Mouse (Mus musculus) C2C12 (cell line): ENCODE results near the gene Sh3pxd2a.

Experiments used
- CTCF ChIP-seq: IDR thresholded peaks from one replicate; pipeline ENCODE4 v1.5.1; 2011; ENCODE audit not compliant: control insufficient read depth, insufficient read depth, insufficient read length
- MAX ChIP-seq: IDR thresholded peaks from one replicate; pipeline ENCODE4 v1.6.1; 2011; ENCODE audit warnings: mild to moderate bottlenecking, control low read depth
- MYOD1 ChIP-seq: IDR thresholded peaks from one replicate; pipeline ENCODE4 v1.6.1; 2011; ENCODE audit warnings: low read depth; ENCODE audit not compliant: control insufficient read depth, insufficient read length
- USF1 ChIP-seq: IDR thresholded peaks from one replicate; pipeline ENCODE4 v1.6.1; 2011; ENCODE audit warnings: low read depth, mild to moderate bottlenecking, control low read depth, moderate library complexity

DNA sequence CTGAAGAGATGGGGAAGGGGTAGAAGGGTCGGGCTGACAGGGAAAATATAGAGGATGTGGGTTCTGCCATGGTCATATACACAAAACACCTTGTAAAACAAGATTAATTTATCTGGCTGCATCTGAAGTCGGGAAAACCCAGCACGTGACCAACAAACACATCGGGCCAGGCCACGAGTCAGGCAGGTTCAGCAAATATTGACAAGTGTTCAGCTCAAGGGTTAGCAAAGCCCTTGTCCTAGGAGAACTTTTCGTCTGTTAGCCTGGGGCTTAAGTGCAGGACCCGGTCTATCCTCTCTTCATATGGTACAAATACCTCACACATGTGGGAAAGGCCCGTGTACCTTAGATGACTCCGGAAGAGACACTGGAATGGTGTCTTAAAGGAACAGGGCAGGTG, 18.1 kb downstream of the Sh3pxd2a start:
- no peak for TF ChIP-seq CTCF
- no peak for TF ChIP-seq MYOD1
- no peak for TF ChIP-seq USF1
- TF ChIP-seq MAX: no peak
